Mouse (Mus musculus): ENCODE results near the gene Esrra. TPM values are rescaled to one million over a fixed set of nuclear protein-coding genes. Genes with fewer than 3 reads are reported as not detected.

Esrra gene
- total and polyA plus RNA-seq, 3 experiments: 135 to 180 (median 156) TPM

DNA sequence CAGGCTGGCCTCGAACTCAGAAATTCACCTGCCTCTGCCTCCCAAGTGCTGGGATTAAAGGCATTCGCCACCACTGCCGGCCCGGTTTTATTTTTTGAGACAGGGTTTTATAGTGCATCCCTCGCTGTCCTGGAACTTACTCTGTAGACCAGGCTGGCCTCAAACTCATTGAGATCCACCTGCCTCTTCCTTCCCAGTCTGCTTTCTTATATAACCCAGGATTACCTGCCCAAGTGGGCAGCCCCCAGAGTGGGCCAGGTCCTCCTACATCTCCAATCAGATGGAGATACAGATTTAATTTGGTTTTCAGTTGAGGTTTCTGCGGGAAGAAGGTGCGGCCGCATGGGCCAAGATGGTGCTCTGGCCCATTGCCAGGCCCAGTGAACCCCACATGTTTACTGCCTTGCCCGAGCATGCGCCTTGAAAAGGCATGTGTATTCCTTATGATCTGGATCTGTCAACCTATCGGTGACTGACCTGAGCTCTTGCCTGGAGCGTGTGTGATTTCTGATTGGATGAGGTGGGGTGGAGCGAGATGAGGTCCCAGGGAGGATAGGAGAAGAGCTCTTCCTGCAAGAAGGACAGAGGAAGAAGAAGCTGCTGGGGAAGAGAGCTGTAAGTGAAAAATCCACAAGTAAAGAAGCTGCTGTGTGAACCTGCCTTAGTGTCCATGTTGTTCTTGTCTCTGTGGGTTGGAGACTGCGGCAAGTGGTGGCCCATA, 27.7 kb downstream of the Esrra start:
- H3K4me1 ChIP-seq (ENCODE audit: control insufficient read depth, insufficient read depth, low read length): peaks cover 1% of the 10 kb centered on the region; the same call in 1 of the 2 replicates
- no peak for DNase-seq
- H3K79me2 ChIP-seq (replicated peaks; ENCODE audit: control insufficient read depth, insufficient read depth, low read length): no peaks in the 10 kb centered on the region
- intact Hi-C loops (cut with DNase I): no loop called here
- no peak overlapping the region for H3K27ac ChIP-seq
- 93% methylated on average over 14 of the region's 14 CpGs for WGBS
- H3K4me3 ChIP-seq: no peak overlapping the region
- TF ChIP-seq EP300 (IDR thresholded peaks at IDR 0.05; ENCODE audit: insufficient read depth, low read depth, low read length) (no peak), CTCF (IDR thresholded peaks at IDR 0.05) (no peak), POLR2A (IDR thresholded peaks at IDR 0.05; ENCODE audit: insufficient read depth, low read depth, low read length) (no peak)
- no peaks in the 10 kb centered on the region for H3K36me3 ChIP-seq (ENCODE audit: control insufficient read depth, insufficient read depth, low read length)
- H3K27me3 ChIP-seq (ENCODE audit: control insufficient read depth, insufficient read depth, low read length): no peaks in the 10 kb centered on the region
- H3K9ac ChIP-seq (ENCODE audit: low read depth, low read length): no peak overlapping the region

DNA sequence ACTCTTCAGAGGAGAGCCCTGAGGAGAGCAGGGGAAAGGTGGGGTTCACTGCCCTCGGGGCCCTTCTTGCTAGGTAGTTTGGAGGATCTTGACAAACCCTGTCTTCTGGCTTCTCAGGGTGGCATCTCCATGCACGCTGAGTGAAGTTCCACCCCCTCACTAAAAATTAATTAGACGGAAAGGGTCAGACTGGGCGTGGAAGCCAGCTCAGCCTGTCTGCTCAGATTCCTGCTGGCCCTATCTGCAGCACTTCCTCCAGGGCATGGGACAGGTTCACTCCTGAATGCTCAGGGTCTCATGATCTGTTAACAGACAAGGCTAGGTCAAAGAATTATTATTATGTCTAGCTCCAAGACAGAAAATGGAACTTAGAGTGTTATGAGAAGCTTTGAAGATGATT, 29.1 kb downstream of the Esrra start:
- WGBS: 60% methylated on average over 4 of the region's 4 CpGs
- H3K36me3 ChIP-seq (ENCODE audit: control insufficient read depth, insufficient read depth, low read length): no peaks in the 10 kb centered on the region
- H3K4me1 ChIP-seq (ENCODE audit: control insufficient read depth, insufficient read depth, low read length): peaks cover 1% of the 10 kb centered on the region; the same call in 1 of the 2 replicates
- no peak overlapping the region for H3K27ac ChIP-seq
- intact Hi-C loops (cut with DNase I): no loop called here
- no peak overlapping the region for H3K4me3 ChIP-seq
- no peak for DNase-seq
- H3K79me2 ChIP-seq (replicated peaks; ENCODE audit: control insufficient read depth, insufficient read depth, low read length): no peaks in the 10 kb centered on the region
- no peak overlapping the region for H3K9ac ChIP-seq (ENCODE audit: low read depth, low read length)
- no peaks in the 10 kb centered on the region for H3K27me3 ChIP-seq (ENCODE audit: control insufficient read depth, insufficient read depth, low read length)
- TF ChIP-seq POLR2A (IDR thresholded peaks at IDR 0.05; ENCODE audit: insufficient read depth, low read depth, low read length): no peak
- no peak for TF ChIP-seq CTCF (IDR thresholded peaks at IDR 0.05)
- TF ChIP-seq EP300 (IDR thresholded peaks at IDR 0.05; ENCODE audit: insufficient read depth, low read depth, low read length): no peak

DNA sequence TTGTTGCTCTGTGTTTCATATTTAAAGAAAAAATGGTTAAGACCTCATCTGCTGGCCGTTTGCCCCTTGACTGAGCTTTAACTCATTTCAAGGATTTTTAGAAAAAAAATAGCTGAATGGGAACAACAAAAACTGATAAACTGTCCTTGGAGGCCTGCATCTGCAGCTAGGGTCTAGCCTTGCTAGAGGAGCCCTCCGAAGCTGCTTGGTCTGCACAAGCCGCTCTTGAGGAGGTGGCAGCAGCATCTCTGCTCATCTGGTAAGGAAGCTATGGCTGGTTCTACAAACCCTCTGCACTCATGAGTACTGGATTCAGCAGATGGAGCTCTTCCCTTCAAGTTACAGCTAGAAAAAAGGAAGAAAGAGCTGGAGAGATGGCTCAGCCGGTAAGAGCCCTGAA, 43.6 kb downstream of the Esrra start:
- WGBS: 71% methylated on average over 4 of the region's 4 CpGs
- H3K79me2 ChIP-seq (replicated peaks; ENCODE audit: control insufficient read depth, insufficient read depth, low read length): no peaks in the 10 kb centered on the region
- no peak overlapping the region for H3K4me3 ChIP-seq
- H3K9ac ChIP-seq (ENCODE audit: low read depth, low read length): no peak overlapping the region
- intact Hi-C loops (cut with DNase I): no loop called here
- no peaks in the 10 kb centered on the region for H3K4me1 ChIP-seq (ENCODE audit: control insufficient read depth, insufficient read depth, low read length)
- H3K27me3 ChIP-seq (ENCODE audit: control insufficient read depth, insufficient read depth, low read length): no peaks in the 10 kb centered on the region
- H3K36me3 ChIP-seq (ENCODE audit: control insufficient read depth, insufficient read depth, low read length): no peaks in the 10 kb centered on the region
- TF ChIP-seq POLR2A (IDR thresholded peaks at IDR 0.05; ENCODE audit: insufficient read depth, low read depth, low read length) (no peak), EP300 (IDR thresholded peaks at IDR 0.05; ENCODE audit: insufficient read depth, low read depth, low read length) (no peak), CTCF (IDR thresholded peaks at IDR 0.05) (no peak)
- DNase-seq: no peak
- no peak overlapping the region for H3K27ac ChIP-seq

DNA sequence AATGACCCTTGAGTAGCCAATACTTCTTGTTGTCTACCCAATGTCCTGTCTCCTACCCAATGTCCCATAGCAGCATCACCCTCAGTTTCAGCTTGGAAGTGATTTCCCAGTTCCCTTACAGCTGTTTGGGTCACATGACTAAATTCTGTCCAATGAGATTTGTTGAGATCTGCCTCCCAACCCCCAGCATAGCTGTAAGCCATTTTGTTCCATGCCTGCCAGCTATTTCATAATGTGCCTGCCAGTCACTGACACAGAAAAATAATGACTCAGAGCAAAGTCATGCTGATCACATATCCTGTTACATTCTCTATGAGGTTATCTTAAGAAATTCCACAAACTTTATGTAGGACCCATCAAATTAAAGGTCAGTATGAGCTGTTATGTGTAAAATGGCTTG, 44.8 kb downstream of the Esrra start:
- H3K4me1 ChIP-seq (ENCODE audit: control insufficient read depth, insufficient read depth, low read length): peaks cover 2% of the 10 kb centered on the region; the same call in 1 of the 2 replicates
- H3K9ac ChIP-seq (ENCODE audit: low read depth, low read length): no peak overlapping the region
- H3K4me3 ChIP-seq: no peak overlapping the region
- no peak overlapping the region for H3K27ac ChIP-seq
- H3K79me2 ChIP-seq (replicated peaks; ENCODE audit: control insufficient read depth, insufficient read depth, low read length): no peaks in the 10 kb centered on the region
- no peak for TF ChIP-seq EP300 (IDR thresholded peaks at IDR 0.05; ENCODE audit: insufficient read depth, low read depth, low read length)
- no peak for TF ChIP-seq CTCF (IDR thresholded peaks at IDR 0.05)
- no peak for TF ChIP-seq POLR2A (IDR thresholded peaks at IDR 0.05; ENCODE audit: insufficient read depth, low read depth, low read length)
- no peaks in the 10 kb centered on the region for H3K36me3 ChIP-seq (ENCODE audit: control insufficient read depth, insufficient read depth, low read length)
- H3K27me3 ChIP-seq (ENCODE audit: control insufficient read depth, insufficient read depth, low read length): no peaks in the 10 kb centered on the region
- DNase-seq: no peak
- intact Hi-C loops (cut with DNase I): no loop called here

DNA sequence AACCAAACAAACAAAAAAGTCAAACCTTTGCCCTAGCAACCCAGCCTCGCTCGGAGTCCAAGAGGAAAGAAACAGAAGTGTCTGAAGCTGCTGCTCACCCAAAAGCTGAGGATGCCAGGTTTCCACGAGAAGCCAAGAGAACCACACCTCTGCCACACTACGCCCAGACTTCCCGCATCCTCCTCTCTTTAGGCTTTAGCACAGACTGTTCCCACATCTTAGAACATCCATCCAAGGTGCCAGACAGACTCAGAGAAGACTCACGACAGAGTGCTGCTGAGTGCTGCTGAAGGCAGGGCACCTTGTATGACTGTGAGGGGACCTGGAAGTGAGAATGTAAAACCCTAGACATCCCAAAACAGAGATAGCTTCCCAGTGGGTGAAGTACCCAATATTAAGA, 45.8 kb downstream of the Esrra start:
- H3K4me3 ChIP-seq: no peak overlapping the region
- no peaks in the 10 kb centered on the region for H3K79me2 ChIP-seq (replicated peaks; ENCODE audit: control insufficient read depth, insufficient read depth, low read length)
- no peak for DNase-seq
- no peaks in the 10 kb centered on the region for H3K36me3 ChIP-seq (ENCODE audit: control insufficient read depth, insufficient read depth, low read length)
- intact Hi-C loops (cut with DNase I): no loop called here
- H3K9ac ChIP-seq (ENCODE audit: low read depth, low read length): no peak overlapping the region
- H3K4me1 ChIP-seq (ENCODE audit: control insufficient read depth, insufficient read depth, low read length): peaks cover 6% of the 10 kb centered on the region
- H3K27ac ChIP-seq: no peak overlapping the region
- TF ChIP-seq POLR2A (IDR thresholded peaks at IDR 0.05; ENCODE audit: insufficient read depth, low read depth, low read length) (no peak), CTCF (IDR thresholded peaks at IDR 0.05) (no peak), EP300 (IDR thresholded peaks at IDR 0.05; ENCODE audit: insufficient read depth, low read depth, low read length) (no peak)
- no peaks in the 10 kb centered on the region for H3K27me3 ChIP-seq (ENCODE audit: control insufficient read depth, insufficient read depth, low read length)
- WGBS: 88% methylated on average over 6 of the region's 6 CpGs

DNA sequence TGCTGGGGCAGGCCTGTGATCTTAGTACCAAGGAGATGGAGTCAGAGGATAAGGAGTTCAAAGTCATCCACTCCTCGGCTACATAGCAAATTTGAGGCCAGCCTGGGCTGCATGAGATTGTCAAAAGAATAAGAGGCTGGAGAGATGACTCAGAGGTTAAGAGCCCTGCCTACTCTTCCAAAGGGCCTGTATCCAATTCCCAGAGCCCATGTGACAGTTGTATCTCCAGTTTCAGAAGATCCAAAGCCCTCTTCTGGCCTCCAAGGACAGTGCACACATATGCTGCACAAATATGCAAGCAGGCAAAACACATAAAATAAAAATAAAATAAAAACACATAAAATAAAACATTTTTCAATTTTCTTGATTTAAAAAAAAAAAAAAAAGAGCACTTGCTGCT, 47.4 kb downstream of the Esrra start:
- DNase-seq: no peak
- no peak overlapping the region for H3K27ac ChIP-seq
- H3K4me3 ChIP-seq: no peak overlapping the region
- TF ChIP-seq EP300 (IDR thresholded peaks at IDR 0.05; ENCODE audit: insufficient read depth, low read depth, low read length) (no peak), CTCF (IDR thresholded peaks at IDR 0.05) (no peak), POLR2A (IDR thresholded peaks at IDR 0.05; ENCODE audit: insufficient read depth, low read depth, low read length) (no peak)
- H3K79me2 ChIP-seq (replicated peaks; ENCODE audit: control insufficient read depth, insufficient read depth, low read length): no peaks in the 10 kb centered on the region
- H3K9ac ChIP-seq (ENCODE audit: low read depth, low read length): no peak overlapping the region
- WGBS: 90% methylated on average over 1 of the region's 1 CpGs
- H3K27me3 ChIP-seq (ENCODE audit: control insufficient read depth, insufficient read depth, low read length): no peaks in the 10 kb centered on the region
- no peaks in the 10 kb centered on the region for H3K36me3 ChIP-seq (ENCODE audit: control insufficient read depth, insufficient read depth, low read length)
- H3K4me1 ChIP-seq (ENCODE audit: control insufficient read depth, insufficient read depth, low read length): peaks cover 6% of the 10 kb centered on the region
- intact Hi-C loops (cut with DNase I): no loop called here
